Mouse (Mus musculus) erythroblast, embryonic 14.5 days (primary cell): Measurements from ENCODE around the gene Scnn1g. TPM values are rescaled to one million over a fixed set of nuclear protein-coding genes. Genes with fewer than 3 reads are reported as not detected.

Source experiments
- H3K27me3 ChIP-seq: 2 replicates; pipeline ENCODE4 v1.6.1; 2012; ENCODE audit warnings: inconsistent platforms; ENCODE audit not compliant: control insufficient read depth
- H3K36me3 ChIP-seq: 2 replicates; pipeline ENCODE4 v1.6.1; 2012; ENCODE audit warnings: mild to moderate bottlenecking, inconsistent platforms; ENCODE audit not compliant: control insufficient read depth
- H3K4me1 ChIP-seq: 2 replicates; pipeline ENCODE4 v1.6.1; 2012; ENCODE audit warnings: inconsistent platforms; ENCODE audit not compliant: control insufficient read depth
- H3K4me3 ChIP-seq: replicated peaks from 2 replicates; pipeline ENCODE3; 2012; ENCODE audit warnings: moderate library complexity, mild to moderate bottlenecking, inconsistent platforms
- H3K9me3 ChIP-seq: 2 replicates; pipeline ENCODE4 v1.6.1; 2012; ENCODE audit warnings: low read length, inconsistent platforms, mixed read lengths; ENCODE audit not compliant: control insufficient read depth
- GATA1 ChIP-seq: IDR thresholded peaks from 2 replicates; pipeline ENCODE4 v1.6.1; 2012; ENCODE audit warnings: low read length, inconsistent platforms, mixed read lengths
- TAL1 ChIP-seq: IDR thresholded peaks from 3 replicates; pipeline ENCODE4 v1.6.1; 2012; ENCODE audit warnings: low read length, inconsistent platforms, mixed read lengths
- polyA plus RNA-seq: library from polyadenylated mRNA; stranded (reverse); fragments of >175 nt; gene quantifications from 2 replicates; pipeline ENCODE4 v1.2.3, GENCODE M21; 2012

Scnn1g gene
- polyA plus RNA-seq, 1 experiment = not detected

- no peak for TF ChIP-seq TAL1
- TF ChIP-seq GATA1 = no peak
- Histone ChIP-seq H3K9me3 (no peaks in the 10 kb centered on the region), H3K4me3 (no peak overlapping the region), H3K36me3 (peaks cover 29% of the 10 kb centered on the region), H3K27me3 (peaks cover 16% of the 10 kb centered on the region), H3K4me1 (peaks cover 59% of the 10 kb centered on the region)
These were observed 29.2 kb upstream of the Scnn1g start for GRCm38 (mm10) chr7:121705051-121705450.

GRCm38 (mm10) chr7:121706411-121707072 is 27.7 kb upstream of the Scnn1g start:
- TF ChIP-seq GATA1 = no peak
- TF ChIP-seq TAL1 = no peak
- Histone ChIP-seq H3K4me3 (peak overlapping the region; percentile 86), H3K9me3 (no peaks in the 10 kb centered on the region), H3K4me1 (peaks cover 57% of the 10 kb centered on the region), H3K27me3 (peaks cover 30% of the 10 kb centered on the region), H3K36me3 (peaks cover 27% of the 10 kb centered on the region)

GRCm38 (mm10) chr7:121707073-121707667 is 27.1 kb upstream of the Scnn1g start, which contains the start of gene Usp31:
Gene Usp31 (minus strand): TSS chr7:121707253.
- Histone ChIP-seq H3K4me3 (peak within 1 kb of the TSS; percentile 86), H3K36me3 (peaks cover 21% of the 10 kb centered on the region), H3K4me1 (peaks cover 51% of the 10 kb centered on the region), H3K27me3 (peaks cover 36% of the 10 kb centered on the region), H3K9me3 (no peaks in the 10 kb centered on the region)
- TF ChIP-seq TAL1 (no peak), GATA1 (no peak)

- Histone ChIP-seq H3K4me3 (no peak overlapping the region), H3K9me3 (no peaks in the 10 kb centered on the region), H3K4me1 (peaks cover 17% of the 10 kb centered on the region), H3K27me3 (peaks cover 42% of the 10 kb centered on the region), H3K36me3 (no peaks in the 10 kb centered on the region)
- TF ChIP-seq GATA1 (no peak), TAL1 (no peak)
These were observed 23.1 kb upstream of the Scnn1g start for GRCm38 (mm10) chr7:121711171-121711570.

GRCm38 (mm10) chr7:121717031-121717430 is 17.2 kb upstream of the Scnn1g start:
- Histone ChIP-seq H3K36me3 (no peaks in the 10 kb centered on the region), H3K9me3 (no peaks in the 10 kb centered on the region), H3K4me3 (no peak overlapping the region), H3K27me3 (peaks cover 7% of the 10 kb centered on the region), H3K4me1 (no peaks in the 10 kb centered on the region)
- no peak for TF ChIP-seq GATA1
- TF ChIP-seq TAL1 = no peak

GRCm38 (mm10) chr7:121730225-121730624 is 4.1 kb upstream of the Scnn1g start:
- H3K9me3 ChIP-seq = no peaks in the 10 kb centered on the region
- peaks cover 24% of the 10 kb centered on the region for H3K27me3 ChIP-seq
- no peaks in the 10 kb centered on the region; the same call in 1 of the 2 replicates for H3K4me1 ChIP-seq
- H3K4me3 ChIP-seq = no peak overlapping the region
- no peak for TF ChIP-seq TAL1
- no peak for TF ChIP-seq GATA1
- H3K36me3 ChIP-seq = no peaks in the 10 kb centered on the region

GRCm38 (mm10) chr7:121737511-121738415 is 3.5 kb downstream of the Scnn1g start:
- Histone ChIP-seq H3K4me3 (no peak overlapping the region), H3K9me3 (no peaks in the 10 kb centered on the region), H3K36me3 (no peaks in the 10 kb centered on the region), H3K27me3 (peaks cover 39% of the 10 kb centered on the region), H3K4me1 (no peaks in the 10 kb centered on the region; the same call in 1 of the 2 replicates)
- TF ChIP-seq TAL1 = no peak
- TF ChIP-seq GATA1 = no peak

GRCm38 (mm10) chr7:121750244-121750643 is 16.0 kb downstream of the Scnn1g start:
- H3K4me1 ChIP-seq = no peaks in the 10 kb centered on the region
- H3K4me3 ChIP-seq = no peak overlapping the region
- H3K36me3 ChIP-seq = no peaks in the 10 kb centered on the region
- no peak for TF ChIP-seq GATA1
- TF ChIP-seq TAL1 = no peak
- H3K27me3 ChIP-seq = no peaks in the 10 kb centered on the region
- H3K9me3 ChIP-seq = no peaks in the 10 kb centered on the region

- H3K4me3 ChIP-seq = no peak overlapping the region
- no peaks in the 10 kb centered on the region for H3K27me3 ChIP-seq
- no peaks in the 10 kb centered on the region for H3K4me1 ChIP-seq
- no peaks in the 10 kb centered on the region for H3K9me3 ChIP-seq
- H3K36me3 ChIP-seq = no peaks in the 10 kb centered on the region
- TF ChIP-seq GATA1 (no peak), TAL1 (no peak)
These were observed 20.5 kb downstream of the Scnn1g start for GRCm38 (mm10) chr7:121754748-121755147.
